Mouse (Mus musculus) 3T3-L1 (cell line): ENCODE data around the gene Tfcp2.

Experiments used
- DNase-seq: peaks from one replicate; pipeline ENCODE4 v3.0.0-alpha.2; 2015; ENCODE audit warnings: low read depth, low spot score

The Tfcp2 gene

GRCm38 (mm10) chr15:100486450-100486849 is 65.4 kb downstream of the Tfcp2 start:
- no peak for DNase-seq

GRCm38 (mm10) chr15:100485576-100485975 is 66.2 kb downstream of the Tfcp2 start:
- peak; percentile 36 for DNase-seq

- DNase-seq: no peak
Measured at GRCm38 (mm10) chr15:100478925-100479324, 72.9 kb downstream of the Tfcp2 start.

DNA sequence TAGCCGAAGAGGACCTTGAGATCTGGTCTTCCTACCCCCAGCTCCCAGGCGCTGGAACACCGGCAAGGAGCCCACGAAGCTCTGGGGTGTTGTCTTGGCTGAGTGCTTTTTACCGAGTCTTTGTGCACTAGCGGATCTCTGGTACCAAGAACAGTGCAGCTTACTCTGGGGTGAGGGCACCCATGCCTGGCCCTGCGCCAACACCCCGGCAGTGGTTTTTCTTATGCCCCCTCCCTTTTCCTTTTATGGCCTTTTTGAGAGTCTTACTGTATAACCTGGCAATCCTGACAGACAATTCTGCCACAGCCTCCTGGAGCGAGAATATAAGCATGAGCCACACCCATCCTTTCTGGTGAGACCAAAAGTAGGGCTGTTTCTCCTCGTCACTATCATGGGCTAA is 73.5 kb downstream of the Tfcp2 start:
- no peak for DNase-seq

GRCm38 (mm10) chr15:100473926-100474503 is 77.8 kb downstream of the Tfcp2 start:
- no peak for DNase-seq

- no peak for DNase-seq
Measured at GRCm38 (mm10) chr15:100470037-100470436, 81.8 kb downstream of the Tfcp2 start.

GRCm38 (mm10) chr15:100469189-100469545 is 82.6 kb downstream of the Tfcp2 start:
- no peak for DNase-seq

GRCm38 (mm10) chr15:100468295-100469188 is 83.3 kb downstream of the Tfcp2 start, which contains the start of gene Letmd1:
Gene Letmd1, plus strand, starts transcription at chr15:100469023.
- peak; percentile 63 for DNase-seq

DNA sequence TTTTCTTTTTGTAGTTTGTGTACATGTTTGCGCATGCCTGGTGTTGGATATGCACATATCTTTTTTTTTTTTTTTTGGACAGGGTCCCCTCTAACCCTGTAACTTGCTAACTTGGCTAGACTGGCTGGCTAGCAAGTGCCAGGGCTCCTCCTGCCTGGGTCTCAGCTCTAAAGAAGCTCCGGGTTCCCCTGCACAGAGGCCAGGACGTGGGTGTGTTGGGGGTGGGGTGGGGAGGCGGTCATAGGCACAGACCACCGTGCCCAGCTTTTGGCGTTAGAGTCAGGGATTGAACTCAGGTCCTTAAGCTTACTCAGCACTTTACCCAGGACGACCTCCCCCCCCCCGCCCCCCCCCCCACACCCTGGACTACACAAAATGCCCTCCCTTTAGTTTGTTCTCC is 84.1 kb downstream of the Tfcp2 start:
- DNase-seq: no peak

- DNase-seq: peak; percentile 40
Measured at GRCm38 (mm10) chr15:100465432-100465831, 86.4 kb downstream of the Tfcp2 start.

DNA sequence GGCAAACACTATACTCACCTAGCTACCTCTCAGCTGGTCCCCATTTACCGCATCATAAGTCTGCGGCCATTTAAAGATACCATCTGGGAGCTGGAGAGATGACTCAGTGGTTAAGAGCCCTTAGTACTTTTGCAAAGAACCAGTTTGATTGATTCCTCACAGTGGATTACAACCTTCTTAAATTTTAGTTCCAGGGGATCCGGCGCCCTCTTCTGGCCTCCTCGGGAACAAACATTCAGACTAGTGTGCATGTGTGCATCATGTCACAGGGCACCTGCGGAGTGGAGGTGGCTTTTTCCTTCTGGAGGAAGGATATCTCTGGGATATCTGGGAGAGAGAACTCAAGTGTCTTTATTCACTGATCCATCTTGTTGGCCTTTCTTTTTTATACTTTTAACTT is 88.1 kb downstream of the Tfcp2 start:
- peak; percentile 86 for DNase-seq

DNA sequence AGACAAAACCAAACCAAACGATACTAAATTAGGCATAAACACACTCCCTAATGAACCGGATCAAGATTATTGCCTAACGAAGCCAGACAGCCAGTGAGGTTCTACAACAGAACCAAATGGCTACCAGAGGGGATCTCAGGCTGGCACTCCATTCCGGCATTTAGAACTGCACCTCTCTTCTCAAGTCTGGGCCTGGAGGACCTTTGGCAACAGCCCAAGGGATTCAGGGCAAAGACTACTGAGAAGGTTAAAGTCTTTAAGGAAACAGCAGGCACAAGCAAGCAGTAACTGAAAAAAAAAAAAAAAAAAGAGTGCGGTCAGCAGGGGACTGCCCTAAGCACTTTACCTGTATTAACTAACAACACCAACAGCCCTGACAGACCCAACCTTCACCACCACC is 89.7 kb downstream of the Tfcp2 start:
- DNase-seq: peak; percentile 7

DNA sequence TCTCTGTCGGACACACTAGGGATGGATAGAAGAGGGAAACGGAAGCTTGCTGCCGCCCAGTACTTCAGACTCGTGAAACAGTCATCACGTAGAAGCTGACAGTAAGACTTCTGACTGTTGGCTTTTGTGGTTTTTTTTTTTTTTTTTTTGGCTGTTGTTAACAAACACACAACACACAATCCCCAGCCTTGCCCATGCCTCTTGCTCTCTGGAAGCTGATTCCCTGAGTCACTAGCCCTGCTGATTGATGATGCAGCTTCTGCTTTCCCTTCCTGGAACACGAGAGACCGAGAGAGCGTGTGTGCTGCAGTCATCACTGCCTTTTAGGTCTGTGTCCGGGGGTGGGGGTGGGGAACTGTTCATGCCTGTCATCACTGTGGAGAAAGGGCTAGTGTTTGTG is 90.2 kb downstream of the Tfcp2 start:
- DNase-seq: peak; percentile 64

DNA sequence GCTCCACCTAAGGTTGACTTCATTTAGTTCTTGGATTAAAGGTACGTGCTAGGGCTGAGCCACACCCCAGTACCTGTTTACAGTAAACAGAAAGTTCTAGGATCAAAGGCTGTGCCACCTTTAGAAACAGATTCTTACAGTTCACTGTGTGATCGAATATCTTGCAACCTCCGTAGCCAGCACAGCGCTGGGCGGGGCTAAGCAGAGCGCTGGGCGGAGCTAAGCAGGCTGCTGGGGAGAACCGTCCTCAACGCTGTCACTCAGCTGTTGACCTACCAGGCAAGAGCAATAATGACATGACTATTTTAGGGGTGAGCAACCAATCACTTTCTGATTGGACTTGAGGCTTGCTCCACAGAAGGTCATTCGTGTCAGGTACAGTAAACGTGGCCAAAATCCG is 90.9 kb downstream of the Tfcp2 start:
- no peak for DNase-seq

DNA sequence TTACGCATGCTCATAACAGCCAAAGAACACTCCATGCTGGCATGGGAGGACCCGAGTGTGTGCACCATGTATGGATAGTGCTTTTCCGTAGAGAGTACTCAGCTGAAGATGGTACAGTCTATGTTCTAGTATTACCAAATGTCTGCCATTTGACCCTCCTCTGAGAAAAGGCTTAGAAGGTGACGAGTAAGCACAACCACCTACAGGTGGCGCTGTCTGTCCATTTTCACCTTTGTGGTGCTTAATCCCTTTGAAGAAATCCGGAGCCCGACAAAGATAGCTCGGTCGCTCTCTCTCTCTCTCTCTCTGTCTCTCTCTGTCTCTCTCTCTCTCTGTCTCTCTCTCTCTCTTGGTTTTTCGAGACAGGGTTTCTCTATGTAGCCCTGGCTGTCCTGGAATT is 93.8 kb downstream of the Tfcp2 start:
- peak; percentile 82 for DNase-seq

DNA sequence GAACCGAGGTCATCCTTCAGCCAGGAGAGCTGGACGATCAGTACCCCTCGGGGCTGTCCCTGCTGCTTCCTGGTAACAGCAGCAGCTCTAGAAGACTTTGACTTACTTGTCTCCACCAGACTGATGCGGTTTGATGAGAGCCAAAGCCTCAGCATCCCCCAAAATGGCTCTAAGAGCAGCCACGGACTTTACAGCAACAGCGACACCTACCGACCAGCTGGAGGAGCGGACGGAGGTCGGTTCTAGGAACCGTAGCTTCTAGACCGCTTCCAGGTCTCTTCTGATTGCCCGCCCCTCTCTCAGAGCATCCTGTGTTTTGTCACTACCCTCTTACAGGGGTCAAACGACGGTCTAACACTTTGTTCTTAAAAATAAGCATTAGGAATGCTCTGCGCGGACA is 94.5 kb downstream of the Tfcp2 start:
- DNase-seq: peak; percentile 90

- no peak for DNase-seq
Measured at GRCm38 (mm10) chr15:100456356-100456991, 95.3 kb downstream of the Tfcp2 start.

GRCm38 (mm10) chr15:100452486-100452885 is 99.3 kb downstream of the Tfcp2 start:
- no peak for DNase-seq

DNA sequence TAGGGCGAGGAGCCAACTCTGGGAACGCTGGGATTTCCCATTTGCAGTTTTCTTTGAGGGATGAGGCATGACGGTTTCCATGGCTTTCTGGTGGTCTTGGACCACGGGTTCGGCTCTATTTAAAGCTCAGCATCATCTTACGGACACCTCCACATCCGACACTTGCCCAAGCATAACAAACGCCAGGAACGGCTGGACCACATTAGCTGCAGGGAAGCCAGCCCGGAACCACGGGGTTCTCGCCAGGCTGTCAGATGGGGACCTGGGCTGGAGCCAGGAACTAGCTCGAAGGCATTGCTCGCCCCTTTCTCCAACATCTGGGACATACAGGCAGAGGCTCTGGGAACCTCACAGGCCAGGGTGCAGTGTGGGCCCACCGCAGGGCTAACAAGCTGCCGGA is 100.6 kb downstream of the Tfcp2 start:
- peak; percentile 59 for DNase-seq

GRCm38 (mm10) chr15:100449495-100449894 is 102.3 kb downstream of the Tfcp2 start:
- no peak for DNase-seq

- DNase-seq: peak; percentile 28
Measured at GRCm38 (mm10) chr15:100448572-100448971, 103.2 kb downstream of the Tfcp2 start.
